Mouse (Mus musculus) gastrocnemius, postnatal 36 days (tissue): Measurements from ENCODE around the gene Yipf2. TPM values are rescaled to one million over a fixed set of nuclear protein-coding genes. Genes with fewer than 3 reads are reported as not detected.
"Not testable (repeated sequence)": the region's sequence is repeated elsewhere in the genome, so short reads cannot be mapped to it uniquely, and the experiment has no call there.

Experiments used
- DNase-seq, 2 experiments: peaks; one replicate each; pipeline ENCODE4 v3.0.0; 2022
- intact Hi-C: fragments of 180-260 bp; cut with DNase I; formaldehyde crosslinking; loops from one replicate; pipeline ENCODE4 v1.15.1; 2025
- total RNA-seq, 2 experiments: library from RNA; stranded (reverse); gene quantifications; 2 replicates each; pipeline ENCODE4 v1.2.3; 2021

Gene Yipf2
- total RNA-seq, 2 experiments from 2014 or later: 3.7 to 4.6 TPM

GRCm38 (mm10) chr9:21601073-21601472, 8.4 kb upstream of the Yipf2 start:
- no peak for DNase-seq
- intact Hi-C loops: loop anchor here (2.0 to 5.0 kb wide), 3 partner anchors 30 to 271 kb away; no protein-coding TSS in a partner anchor

GRCm38 (mm10) chr9:21600186-21600585, 7.6 kb upstream of the Yipf2 start:
- intact Hi-C loops: loop anchor here (2.0 to 5.0 kb wide), 3 partner anchors 31 to 272 kb away; no protein-coding TSS in a partner anchor
- DNase-seq: no peak

GRCm38 (mm10) chr9:21598198-21598597, 5.6 kb upstream of the Yipf2 start:
- no peak for DNase-seq
- intact Hi-C loops: no loop called here

- intact Hi-C loops: no loop called here
- no peak for DNase-seq
These were observed 2.2 kb upstream of the Yipf2 start for GRCm38 (mm10) chr9:21594838-21595237.

GRCm38 (mm10) chr9:21594350-21594749, 1.7 kb upstream of the Yipf2 start:
- DNase-seq, intact Hi-C loops: not testable (repeated sequence)

GRCm38 (mm10) chr9:21593122-21593721, 594 bp upstream of the Yipf2 start:
- DNase-seq: no peak
- intact Hi-C loops: no loop called here

GRCm38 (mm10) chr9:21591831-21592702, 561 bp downstream of the Yipf2 start:
- no peak for DNase-seq
- intact Hi-C loops: no loop called here

GRCm38 (mm10) chr9:21591127-21591830, 1.3 kb downstream of the Yipf2 start:
- intact Hi-C loops: no loop called here
- no peak for DNase-seq

GRCm38 (mm10) chr9:21589538-21589937, 3.1 kb downstream of the Yipf2 start:
- intact Hi-C loops: no loop called here
- no peak for DNase-seq

GRCm38 (mm10) chr9:21588350-21588749, 4.3 kb downstream of the Yipf2 start:
- DNase-seq: no peak
- intact Hi-C loops: no loop called here

GRCm38 (mm10) chr9:21587678-21588349, 4.8 kb downstream of the Yipf2 start:
- DNase-seq: no peak
- intact Hi-C loops: no loop called here

GRCm38 (mm10) chr9:21585401-21585800, 7.2 kb downstream of the Yipf2 start:
- DNase-seq: no peak
- intact Hi-C loops: no loop called here

- no peak for DNase-seq
- intact Hi-C loops: no loop called here
These were observed 14.4 kb downstream of the Yipf2 start for GRCm38 (mm10) chr9:21578226-21578625.

GRCm38 (mm10) chr9:21576286-21576685, 16.3 kb downstream of the Yipf2 start:
- intact Hi-C loops: no loop called here
- no peak for DNase-seq

- intact Hi-C loops: no loop called here
- DNase-seq: no peak
These were observed 17.4 kb downstream of the Yipf2 start for GRCm38 (mm10) chr9:21575253-21575652.

GRCm38 (mm10) chr9:21574012-21574801, 18.4 kb downstream of the Yipf2 start:
- intact Hi-C loops: no loop called here
- DNase-seq: no peak

GRCm38 (mm10) chr9:21568657-21569255, 23.9 kb downstream of the Yipf2 start:
- intact Hi-C loops: no loop called here
- DNase-seq: no peak

- no peak for DNase-seq
- intact Hi-C loops: no loop called here
These were observed 25.6 kb downstream of the Yipf2 start for GRCm38 (mm10) chr9:21567051-21567450.

GRCm38 (mm10) chr9:21566538-21566937, 26.1 kb downstream of the Yipf2 start:
- intact Hi-C loops: no loop called here
- DNase-seq: no peak
